Mouse (Mus musculus): ENCODE results near the gene Rps19bp1. TPM values are rescaled to one million over a fixed set of nuclear protein-coding genes. Genes with fewer than 3 reads are reported as not detected.

The Rps19bp1 gene
- total and polyA plus RNA-seq, 3 experiments = 78.9 to 155 TPM; not detected in 1

DNA sequence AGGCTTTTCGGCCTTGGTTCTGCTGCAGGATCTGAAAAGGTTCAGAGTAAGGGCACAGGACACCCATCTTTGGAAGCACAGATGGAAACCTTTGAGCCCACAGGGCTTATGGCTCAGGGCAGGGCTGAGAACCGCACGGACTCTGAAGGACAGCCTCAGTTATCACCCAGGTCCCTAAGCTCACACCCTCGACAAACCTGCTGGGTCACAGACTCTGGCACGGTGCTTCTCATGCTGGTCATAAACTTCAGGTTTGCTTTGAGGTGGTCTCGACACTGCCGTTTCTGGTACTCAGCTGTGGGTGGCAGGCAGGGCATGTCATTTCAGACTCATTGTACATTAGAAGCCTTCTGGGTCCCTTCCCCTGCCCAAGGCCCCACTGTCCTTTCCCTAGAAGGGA lies 3.0 kb downstream of the Rps19bp1 start:
- H3K4me1 ChIP-seq (ENCODE audit: control insufficient read depth in 1 of 2, insufficient read depth in 2 of 2, low read length in 2 of 2) = peaks cover 0 to 11% of the 10 kb centered on the region in 2 experiments; a peak in 2 of 4 replicates
- no peak overlapping the region for H3K27ac ChIP-seq (ENCODE audit: control insufficient read depth, low read depth, low read length)
- H3K9me3 ChIP-seq (replicated peaks; ENCODE audit: insufficient read depth, low read length) = no peaks in the 10 kb centered on the region
- peaks cover 6 to 11% of the 10 kb centered on the region in 2 experiments; a peak in 3 of 4 replicates for H3K36me3 ChIP-seq (ENCODE audit: control insufficient read depth in 1 of 2, insufficient read depth in 2 of 2, low read length in 2 of 2)
- TF ChIP-seq BHLHE40 (IDR thresholded peaks at IDR 0.05; ENCODE audit: borderline replicate concordance, low read depth, low read length) = no peak
- no peak for TF ChIP-seq MYC (IDR thresholded peaks at IDR 0.05; ENCODE audit: low read depth, low read length)
- TF ChIP-seq MAFK (IDR thresholded peaks at IDR 0.05; ENCODE audit: borderline replicate concordance, low read depth, low read length) = no peak
- no peak for TF ChIP-seq ETS1 (IDR thresholded peaks at IDR 0.05; ENCODE audit: low read depth, low read length)
- TF ChIP-seq GABPA (IDR thresholded peaks at IDR 0.05; ENCODE audit: low read depth, low read length) = no peak
- no peak for TF ChIP-seq E2F4 (IDR thresholded peaks at IDR 0.05; ENCODE audit: borderline replicate concordance, low read depth, low read length)
- H3K27me3 ChIP-seq (ENCODE audit: control insufficient read depth in 1 of 2, insufficient read depth in 2 of 2, low read length in 2 of 2) = no peaks in the 10 kb centered on the region
- peak; percentile 16 for DNase-seq (ENCODE audit: low read depth, low spot score)
- H3K4me3 ChIP-seq (ENCODE audit: control insufficient read depth in 1 of 2, insufficient read depth in 1 of 2, low read depth in 2 of 2, low read length in 2 of 2) = no peak overlapping the region
- peaks cover 25% of the 10 kb centered on the region for H3K79me2 ChIP-seq (ENCODE audit: control insufficient read depth, insufficient read depth, low read length, poor library complexity)
- no peak overlapping the region for H3K9ac ChIP-seq (ENCODE audit: control insufficient read depth, low read depth, low read length, poor library complexity, severe bottlenecking)

DNA sequence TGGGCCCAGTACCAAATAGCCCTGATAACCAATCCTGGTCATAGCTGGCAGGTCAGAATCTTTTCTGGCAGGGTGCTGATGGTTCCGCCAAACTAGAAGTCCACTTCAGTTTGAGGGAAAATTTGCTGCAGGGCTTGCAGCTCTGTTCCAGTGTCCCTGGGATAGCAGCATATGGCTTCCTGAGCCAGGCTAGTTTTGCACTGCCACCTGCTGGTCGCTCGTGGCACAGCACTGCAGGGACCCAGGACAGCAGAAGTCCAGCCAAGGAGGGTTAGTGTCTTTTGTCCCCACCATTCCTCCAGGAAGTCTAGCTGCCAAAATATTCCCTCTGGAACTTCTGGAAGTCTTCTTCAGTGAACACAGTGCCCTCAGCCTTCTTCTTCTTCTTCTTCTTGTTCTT lies 3.4 kb downstream of the Rps19bp1 start:
- H3K9me3 ChIP-seq (replicated peaks; ENCODE audit: insufficient read depth, low read length) = no peaks in the 10 kb centered on the region
- H3K4me1 ChIP-seq (ENCODE audit: control insufficient read depth in 1 of 2, insufficient read depth in 2 of 2, low read length in 2 of 2) = peaks cover 0 to 11% of the 10 kb centered on the region in 2 experiments; a peak in 2 of 4 replicates
- peaks cover 30% of the 10 kb centered on the region for H3K79me2 ChIP-seq (ENCODE audit: control insufficient read depth, insufficient read depth, low read length, poor library complexity)
- H3K36me3 ChIP-seq (ENCODE audit: control insufficient read depth in 1 of 2, insufficient read depth in 2 of 2, low read length in 2 of 2) = peaks cover 7 to 11% of the 10 kb centered on the region in 2 experiments; a peak in 3 of 4 replicates
- H3K27me3 ChIP-seq (ENCODE audit: control insufficient read depth in 1 of 2, insufficient read depth in 2 of 2, low read length in 2 of 2) = no peaks in the 10 kb centered on the region
- TF ChIP-seq CHD1 (IDR thresholded peaks at IDR 0.05; ENCODE audit: low read depth, low read length) = no peak
- no peak for TF ChIP-seq POLR2AphosphoS5 (IDR thresholded peaks at IDR 0.05; ENCODE audit: borderline replicate concordance, low read depth, low read length)
- TF ChIP-seq BHLHE40 (IDR thresholded peaks at IDR 0.05; ENCODE audit: borderline replicate concordance, low read depth, low read length) = no peak
- peak; percentile 44; the same call in 1 of the 2 replicates for TF ChIP-seq MYC (IDR thresholded peaks at IDR 0.05; ENCODE audit: low read depth, low read length)
- TF ChIP-seq SMC3 (IDR thresholded peaks at IDR 0.05; ENCODE audit: low read depth, low read length) = peak; percentile 71
- no peak for TF ChIP-seq NELFE (IDR thresholded peaks at IDR 0.05; ENCODE audit: low read depth, low read length)
- no peak for TF ChIP-seq USF2 (IDR thresholded peaks at IDR 0.05; ENCODE audit: borderline replicate concordance in 1 of 2, insufficient read depth in 1 of 2, low read depth in 1 of 2, low read length in 2 of 2)
- peak; percentile 88 to 98 (median 97) for TF ChIP-seq CTCF (IDR thresholded peaks at IDR 0.05 in 2 of 3, conservative IDR thresholded peaks at IDR 0.05 in 1 of 3; ENCODE audit: control insufficient read depth in 1 of 3, insufficient read depth in 1 of 3, low read depth in 2 of 3, low read length in 3 of 3, poor library complexity in 1 of 3, severe bottlenecking in 1 of 3)
- no peak for TF ChIP-seq ZKSCAN1 (IDR thresholded peaks at IDR 0.05; ENCODE audit: low read depth, low read length)
- no peak for TF ChIP-seq MXI1 (IDR thresholded peaks at IDR 0.05; ENCODE audit: low read depth, low read length)
- peak; percentile 59 for TF ChIP-seq RAD21 (IDR thresholded peaks at IDR 0.05; ENCODE audit: low read depth, low read length)
- no peak overlapping the region for H3K4me3 ChIP-seq (ENCODE audit: control insufficient read depth in 1 of 2, insufficient read depth in 1 of 2, low read depth in 2 of 2, low read length in 2 of 2)
- no peak overlapping the region for H3K27ac ChIP-seq (ENCODE audit: control insufficient read depth, low read depth, low read length)
- peak; percentile 84 for DNase-seq (ENCODE audit: low read depth, low spot score)
- no peak overlapping the region for H3K9ac ChIP-seq (ENCODE audit: control insufficient read depth, low read depth, low read length, poor library complexity, severe bottlenecking)
